Mouse (Mus musculus) limb, embryonic 11.5 days (tissue): ENCODE data around the gene Cyth1. TPM values are rescaled to one million over a fixed set of nuclear protein-coding genes. Genes with fewer than 3 reads are reported as not detected.

Experiments
- ATAC-seq: fragments of 200-750 bp; cut with Nextera tagmentation; 2 replicates; pipeline ENCODE4 v1.8.0; 2017; ENCODE audit warnings: low read depth; ENCODE audit not compliant: insufficient number of reproducible peaks, low FRiP score, low TSS enrichment
- DNase-seq: peaks from one replicate; pipeline ENCODE4 v3.0.0-alpha.2; 2015; ENCODE audit warnings: low spot score
- H3K27ac ChIP-seq: fragments of 300-500 bp; sonication (generic); replicated peaks from 2 replicates; pipeline ENCODE4 v1.5.1; 2014; ENCODE audit warnings: low read depth, mild to moderate bottlenecking, low read length
- H3K27me3 ChIP-seq: fragments of 300-500 bp; sonication (generic); 2 replicates; pipeline ENCODE4 v1.6.1; 2014; ENCODE audit warnings: mild to moderate bottlenecking, low read length, mixed read lengths; ENCODE audit not compliant: control insufficient read depth, insufficient read depth
- H3K36me3 ChIP-seq: fragments of 300-500 bp; sonication (generic); 2 replicates; pipeline ENCODE4 v1.6.1; 2014; ENCODE audit warnings: mild to moderate bottlenecking, low read length, moderate library complexity, mixed read lengths; ENCODE audit not compliant: control insufficient read depth, insufficient read depth
- H3K4me1 ChIP-seq: fragments of 300-500 bp; sonication (generic); 2 replicates; pipeline ENCODE4 v1.6.1; 2014; ENCODE audit warnings: low read length, mixed read lengths; ENCODE audit not compliant: control insufficient read depth, insufficient read depth
- H3K4me2 ChIP-seq: fragments of 300-500 bp; sonication (generic); 2 replicates; pipeline ENCODE4 v1.6.1; 2014; ENCODE audit warnings: low read depth, mild to moderate bottlenecking, moderate library complexity; ENCODE audit not compliant: severe bottlenecking
- H3K4me3 ChIP-seq: fragments of 300-500 bp; sonication (generic); 2 replicates; pipeline ENCODE4 v1.5.1; 2014; ENCODE audit warnings: low read depth, low read length
- H3K9ac ChIP-seq: fragments of 300-500 bp; sonication (generic); 2 replicates; pipeline ENCODE4 v1.6.1; 2014; ENCODE audit warnings: mild to moderate bottlenecking, low read length
- H3K9me3 ChIP-seq: fragments of 300-500 bp; sonication (generic); 2 replicates; pipeline ENCODE4 v1.6.1; 2016; ENCODE audit warnings: low read length; ENCODE audit not compliant: control insufficient read depth
- WGBS: fragments of 180-500 bp; shearing (Covaris S2); extraction: QIAGEN DNeasy Blood & Tissue Kit; methylation state at CpG from one replicate; pipeline ENCODE4 v1.1.7; 2014; 5-methylcytosine and 5-hydroxymethylcytosine counted together
- polyA plus RNA-seq: library from polyadenylated mRNA; unstranded; fragments of >200 nt; fragmentation: Nextera tagmentation; extraction: Ambion mirVana; gene quantifications from 2 replicates; pipeline ENCODE4 v1.2.1, GENCODE M21; 2014

Gene Cyth1
- polyA plus RNA-seq, 1 experiment from 2014 or later: 16.2 TPM

GRCm38 (mm10) chr11:118151423-118152180 is 96.8 kb downstream of the Cyth1 start:
- no peak overlapping the region for H3K27ac ChIP-seq
- H3K9me3 ChIP-seq: no peaks in the 10 kb centered on the region
- H3K4me1 ChIP-seq: 0 out of 2 replicates have a peak, but pooled peaks cover 2% of the 10 kb centered on the region
- no peak overlapping the region for H3K9ac ChIP-seq
- WGBS: 91% methylated on average over 5 of the region's 5 CpGs
- no peaks in the 10 kb centered on the region for H3K36me3 ChIP-seq
- no peak for DNase-seq
- no peak for ATAC-seq
- no peak overlapping the region for H3K4me3 ChIP-seq
- H3K27me3 ChIP-seq: no peaks in the 10 kb centered on the region
- H3K4me2 ChIP-seq: no peak overlapping the region

- H3K27me3 ChIP-seq: no peaks in the 10 kb centered on the region
- no peak for DNase-seq
- H3K9me3 ChIP-seq: no peaks in the 10 kb centered on the region
Measured at GRCm38 (mm10) chr11:118150115-118150701, 98.2 kb downstream of the Cyth1 start.

GRCm38 (mm10) chr11:118147877-118148637 is 100.3 kb downstream of the Cyth1 start:
- Histone ChIP-seq H3K36me3 (no peaks in the 10 kb centered on the region), H3K4me1 (0 out of 2 replicates have a peak, but pooled peaks cover 2% of the 10 kb centered on the region), H3K4me2 (no peak overlapping the region), H3K4me3 (no peak overlapping the region), H3K9me3 (no peaks in the 10 kb centered on the region), H3K27ac (no peak overlapping the region), H3K27me3 (no peaks in the 10 kb centered on the region), H3K9ac (no peak overlapping the region)
- 76% methylated on average over 9 of the region's 9 CpGs for WGBS
- DNase-seq (no peak), ATAC-seq (no peak)

More at GRCm38 (mm10) chr11:118150115-118150701, 98.2 kb downstream of the Cyth1 start:
- Histone ChIP-seq H3K36me3 (no peaks in the 10 kb centered on the region), H3K4me1 (0 out of 2 replicates have a peak, but pooled peaks cover 2% of the 10 kb centered on the region), H3K27ac (no peak overlapping the region), H3K9ac (no peak overlapping the region), H3K4me3 (no peak overlapping the region), H3K4me2 (no peak overlapping the region)
- 90% methylated on average over 9 of the region's 9 CpGs for WGBS
- no peak for ATAC-seq

- H3K9ac ChIP-seq: no peak overlapping the region
- no peak for ATAC-seq
- H3K27ac ChIP-seq: no peak overlapping the region
- no peak for DNase-seq
- H3K36me3 ChIP-seq: no peaks in the 10 kb centered on the region
- no peaks in the 10 kb centered on the region for H3K9me3 ChIP-seq
- no peak overlapping the region for H3K4me2 ChIP-seq
- 89% methylated on average over 10 of the region's 10 CpGs for WGBS
- H3K4me3 ChIP-seq: no peak overlapping the region
- no peaks in the 10 kb centered on the region for H3K27me3 ChIP-seq
- H3K4me1 ChIP-seq: 0 out of 2 replicates have a peak, but pooled peaks cover 2% of the 10 kb centered on the region
Measured at GRCm38 (mm10) chr11:118146446-118146845, 101.9 kb downstream of the Cyth1 start.

- Histone ChIP-seq H3K27ac (no peak overlapping the region), H3K36me3 (no peaks in the 10 kb centered on the region), H3K27me3 (no peaks in the 10 kb centered on the region), H3K9ac (no peak overlapping the region), H3K4me3 (no peak overlapping the region), H3K4me1 (0 out of 2 replicates have a peak, but pooled peaks cover 2% of the 10 kb centered on the region), H3K4me2 (no peak overlapping the region), H3K9me3 (no peaks in the 10 kb centered on the region)
- no peak for DNase-seq
- ATAC-seq: no peak
- WGBS: 87% methylated on average over 16 of the region's 16 CpGs
Measured at GRCm38 (mm10) chr11:118145771-118146351, 102.5 kb downstream of the Cyth1 start.

GRCm38 (mm10) chr11:118145092-118145491 is 103.3 kb downstream of the Cyth1 start:
- no peak overlapping the region for H3K4me3 ChIP-seq
- no peak for DNase-seq
- H3K27me3 ChIP-seq: no peaks in the 10 kb centered on the region
- 0 out of 2 replicates have a peak, but pooled peaks cover 1% of the 10 kb centered on the region for H3K4me1 ChIP-seq
- no peaks in the 10 kb centered on the region for H3K9me3 ChIP-seq
- no peak for ATAC-seq
- 91% methylated on average over 4 of the region's 4 CpGs for WGBS
- H3K9ac ChIP-seq: no peak overlapping the region
- H3K27ac ChIP-seq: no peak overlapping the region
- H3K4me2 ChIP-seq: no peak overlapping the region
- H3K36me3 ChIP-seq: no peaks in the 10 kb centered on the region

GRCm38 (mm10) chr11:118143731-118144130 is 104.7 kb downstream of the Cyth1 start:
- Histone ChIP-seq H3K9me3 (no peaks in the 10 kb centered on the region), H3K27ac (no peak overlapping the region), H3K9ac (no peak overlapping the region), H3K4me3 (no peak overlapping the region), H3K27me3 (no peaks in the 10 kb centered on the region), H3K4me2 (no peak overlapping the region), H3K4me1 (no peaks in the 10 kb centered on the region), H3K36me3 (no peaks in the 10 kb centered on the region)
- ATAC-seq (no peak), DNase-seq (no peak)
- 91% methylated on average over 4 of the region's 4 CpGs for WGBS

GRCm38 (mm10) chr11:118142547-118143165 is 105.7 kb downstream of the Cyth1 start:
- Histone ChIP-seq H3K36me3 (no peaks in the 10 kb centered on the region), H3K27ac (no peak overlapping the region), H3K27me3 (no peaks in the 10 kb centered on the region), H3K9ac (no peak overlapping the region), H3K9me3 (no peaks in the 10 kb centered on the region), H3K4me3 (no peak overlapping the region), H3K4me2 (no peak overlapping the region), H3K4me1 (no peaks in the 10 kb centered on the region)
- WGBS: 48% methylated on average over 7 of the region's 7 CpGs
- DNase-seq (no peak), ATAC-seq (no peak)
